Mouse (Mus musculus) ES-E14 (cell line): ENCODE results near the gene Fam198a.

Experiments
- ZC3H11A ChIP-seq: IDR thresholded peaks from 2 replicates; pipeline ENCODE4 v1.6.1; 2012; ENCODE audit warnings: low read depth, mild to moderate bottlenecking, inconsistent platforms, low read length, borderline replicate concordance
- ZNF384 ChIP-seq: IDR thresholded peaks from 2 replicates; pipeline ENCODE4 v1.6.1; 2012; ENCODE audit warnings: low read depth, low read length, inconsistent platforms

DNA sequence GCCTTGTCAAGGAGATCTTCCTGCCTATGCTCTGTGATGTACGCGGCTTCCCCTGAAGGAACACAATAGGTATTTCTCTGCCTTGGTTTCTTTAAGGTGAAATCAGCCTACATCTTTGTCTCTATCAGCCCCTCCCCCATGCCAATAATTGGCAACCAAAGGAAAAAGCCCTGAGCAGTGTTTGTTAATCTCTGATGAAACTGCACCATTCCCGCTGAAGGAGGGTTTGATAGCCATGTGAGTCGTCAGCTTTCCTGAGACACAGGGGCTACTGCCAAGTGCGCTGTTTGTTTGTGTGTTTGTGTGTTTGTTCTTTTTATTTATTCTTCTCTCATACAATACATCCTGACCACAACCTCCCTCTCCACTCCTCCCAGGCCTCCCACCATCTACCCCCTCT lies 26.9 kb upstream of the Fam198a start:
- TF ChIP-seq ZNF384, result no peak
- TF ChIP-seq ZC3H11A, result no peak
